Mouse (Mus musculus) ES-E14 (cell line): ENCODE data around the gene Hectd4. TPM values are rescaled to one million over a fixed set of nuclear protein-coding genes. Genes with fewer than 3 reads are reported as not detected.

Experiments used
- DNase-seq: peaks from one replicate; pipeline ENCODE4 v3.0.0-alpha.2; 2013; ENCODE audit warnings: low read depth, low spot score
- H3K27ac ChIP-seq: 2 replicates; pipeline ENCODE4 v1.5.1; 2012; ENCODE audit warnings: low read depth, mild to moderate bottlenecking, low read length, moderate library complexity, mixed read lengths; ENCODE audit not compliant: poor library complexity, insufficient read depth, severe bottlenecking
- H3K36me3 ChIP-seq: 2 replicates; pipeline ENCODE4 v1.6.1; 2012; ENCODE audit warnings: mild to moderate bottlenecking, low read length, moderate library complexity, mixed read lengths; ENCODE audit not compliant: control insufficient read depth, poor library complexity, insufficient read depth, severe bottlenecking
- H3K4me1 ChIP-seq, 2 experiments: fragments of 150-350 bp in 1 of 2; sonication (generic) in 1 of 2; 2 replicates each; pipeline ENCODE4 v1.6.1; 2012; ENCODE audit warnings: low read length in 2 of 2, mild to moderate bottlenecking in 1 of 2, mixed read lengths in 1 of 2; ENCODE audit not compliant: control insufficient read depth in 2 of 2, insufficient read depth in 2 of 2, poor library complexity in 1 of 2
- H3K4me3 ChIP-seq, 2 experiments: fragments of 150-350 bp in 1 of 2; sonication (generic) in 1 of 2; 2 replicates each; pipeline ENCODE4 v1.5.1; 2012; ENCODE audit warnings: low read length in 2 of 2, low read depth in 1 of 2, mild to moderate bottlenecking in 1 of 2, mixed read lengths in 1 of 2; ENCODE audit not compliant: insufficient read depth in 1 of 2, poor library complexity in 1 of 2, severe bottlenecking in 1 of 2
- H3K9ac ChIP-seq: 2 replicates; pipeline ENCODE4 v1.6.1; 2012; ENCODE audit warnings: low read depth, mild to moderate bottlenecking, low read length, mixed read lengths; ENCODE audit not compliant: poor library complexity, insufficient read depth, severe bottlenecking
- H3K9me3 ChIP-seq: fragments of 150-350 bp; sonication (generic); 2 replicates; pipeline ENCODE4 v1.6.1; 2012; ENCODE audit warnings: low read depth, mild to moderate bottlenecking, low read length; ENCODE audit not compliant: control insufficient read depth, insufficient read depth
- CHD2 ChIP-seq: IDR thresholded peaks from 2 replicates; pipeline ENCODE4 v1.6.1; 2014; ENCODE audit warnings: mild to moderate bottlenecking, low read depth, low read length, inconsistent platforms
- HCFC1 ChIP-seq: IDR thresholded peaks from 2 replicates; pipeline ENCODE4 v1.6.1; 2012; ENCODE audit warnings: low read length, inconsistent platforms, borderline replicate concordance; ENCODE audit not compliant: insufficient read depth
- MAFK ChIP-seq: IDR thresholded peaks from 2 replicates; pipeline ENCODE4 v1.6.1; 2014; ENCODE audit warnings: mild to moderate bottlenecking, low read depth, low read length, inconsistent platforms; ENCODE audit not compliant: insufficient read depth
- ZC3H11A ChIP-seq: IDR thresholded peaks from 2 replicates; pipeline ENCODE4 v1.6.1; 2012; ENCODE audit warnings: low read depth, mild to moderate bottlenecking, inconsistent platforms, low read length, borderline replicate concordance
- ZNF384 ChIP-seq: IDR thresholded peaks from 2 replicates; pipeline ENCODE4 v1.6.1; 2012; ENCODE audit warnings: low read depth, low read length, inconsistent platforms
- in situ Hi-C, 2 experiments: fragments of 600-800 bp; cut with MboI; formaldehyde crosslinking; loops; one replicate each; pipeline ENCODE4 v1.15.1; 2025; ENCODE audit warnings: low sequenced_read_pairs in 2 of 2, inconsistent platforms in 1 of 2; ENCODE audit not compliant: unreplicated experiment in 2 of 2
- total RNA-seq: library from RNA; depleted of rRNA; stranded (reverse); fragments of 300-350 nt; gene quantifications from 2 replicates; pipeline ENCODE4 v1.2.3, GENCODE M21; 2012

The Hectd4 gene
- total RNA-seq, 1 experiment, result 14.2 TPM

- in situ Hi-C loops, result no loop called here
- no peak for TF ChIP-seq CHD2
- TF ChIP-seq MAFK, result no peak
- TF ChIP-seq ZNF384, result no peak
- no peak for TF ChIP-seq HCFC1
- TF ChIP-seq ZC3H11A, result no peak
- Histone ChIP-seq H3K9ac (no peak overlapping the region), H3K4me3 (no peak overlapping the region), H3K9me3 (no peaks in the 10 kb centered on the region), H3K4me1 (0 out of 4 replicates have a peak, but pooled peaks cover 0 to 2% of the 10 kb centered on the region in 2 experiments), H3K27ac (no peak overlapping the region), H3K36me3 (no peaks in the 10 kb centered on the region)
- DNase-seq, result no peak
These were observed 10.8 kb downstream of the Hectd4 start for GRCm38 (mm10) chr5:121230811-121231210.

DNA sequence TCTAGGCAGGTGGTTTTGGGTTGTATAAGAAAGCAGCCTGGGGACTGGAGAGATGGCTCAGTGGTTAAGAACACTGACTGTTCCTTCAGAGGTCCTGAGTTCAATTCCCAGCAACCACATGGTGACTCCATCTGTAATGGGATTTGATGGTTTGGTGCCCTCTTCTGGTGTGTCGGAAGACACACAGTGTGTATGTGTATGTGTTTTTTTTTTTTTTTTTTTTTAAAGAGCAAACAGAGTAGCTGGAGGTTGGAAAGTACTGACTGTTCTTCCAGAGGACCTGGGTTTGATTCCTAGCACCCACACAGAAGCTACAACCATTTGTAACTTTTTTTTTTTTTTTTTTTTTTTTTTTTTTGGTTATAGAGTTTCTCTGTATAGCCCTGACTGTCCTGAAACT lies 12.8 kb downstream of the Hectd4 start:
- Histone ChIP-seq H3K9me3 (no peaks in the 10 kb centered on the region), H3K36me3 (no peaks in the 10 kb centered on the region), H3K9ac (no peak overlapping the region), H3K4me1 (0 out of 4 replicates have a peak, but pooled peaks cover 0 to 2% of the 10 kb centered on the region in 2 experiments), H3K4me3 (no peak overlapping the region), H3K27ac (no peak overlapping the region)
- TF ChIP-seq HCFC1, result no peak
- no peak for TF ChIP-seq ZC3H11A
- TF ChIP-seq CHD2, result no peak
- peak; percentile 93 for TF ChIP-seq ZNF384
- TF ChIP-seq MAFK, result no peak
- in situ Hi-C loops, result no loop called here
- no peak for DNase-seq

DNA sequence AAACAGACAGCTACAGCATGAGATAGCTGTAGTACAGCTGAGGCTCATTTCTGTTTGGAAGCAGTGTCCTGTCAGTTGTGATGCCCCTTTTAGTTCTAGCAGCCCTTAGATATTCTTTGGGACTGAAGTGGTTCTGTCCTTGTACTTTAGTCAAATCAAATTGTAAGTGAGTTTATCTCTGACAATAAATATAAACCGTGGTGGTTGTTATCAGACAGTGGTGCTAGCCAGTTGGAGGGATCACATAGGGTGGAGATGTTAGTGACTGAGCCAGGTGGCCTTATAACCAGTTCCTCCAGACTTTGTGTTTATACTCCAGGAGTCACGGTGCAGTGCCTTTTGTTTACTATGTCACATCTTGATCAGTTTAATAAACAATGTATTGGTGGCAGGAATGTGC lies 13.7 kb downstream of the Hectd4 start:
- H3K27ac ChIP-seq, result no peak overlapping the region
- in situ Hi-C loops, result no loop called here
- no peak overlapping the region for H3K4me3 ChIP-seq
- TF ChIP-seq MAFK (no peak), ZNF384 (no peak), CHD2 (no peak), HCFC1 (no peak), ZC3H11A (no peak)
- 0 out of 4 replicates have a peak, but pooled peaks cover 0 to 2% of the 10 kb centered on the region in 2 experiments for H3K4me1 ChIP-seq
- no peaks in the 10 kb centered on the region for H3K9me3 ChIP-seq
- H3K9ac ChIP-seq, result no peak overlapping the region
- no peaks in the 10 kb centered on the region for H3K36me3 ChIP-seq
- DNase-seq, result no peak

- Histone ChIP-seq H3K4me3 (no peak overlapping the region), H3K9ac (no peak overlapping the region), H3K36me3 (no peaks in the 10 kb centered on the region), H3K9me3 (no peaks in the 10 kb centered on the region), H3K27ac (no peak overlapping the region), H3K4me1 (no peaks in the 10 kb centered on the region)
- in situ Hi-C loops, result no loop called here
- DNase-seq, result no peak
- TF ChIP-seq ZNF384 (no peak), ZC3H11A (no peak), CHD2 (no peak), HCFC1 (no peak), MAFK (no peak)
These were observed 16.2 kb downstream of the Hectd4 start for GRCm38 (mm10) chr5:121236171-121236570.

GRCm38 (mm10) chr5:121238208-121238607 lies 18.2 kb downstream of the Hectd4 start:
- H3K36me3 ChIP-seq, result no peaks in the 10 kb centered on the region
- no peak overlapping the region for H3K9ac ChIP-seq
- no peak for DNase-seq
- no peak overlapping the region for H3K27ac ChIP-seq
- TF ChIP-seq ZNF384 (no peak), ZC3H11A (no peak), HCFC1 (no peak), MAFK (no peak), CHD2 (no peak)
- in situ Hi-C loops, result no loop called here
- H3K4me1 ChIP-seq, result no peaks in the 10 kb centered on the region
- H3K9me3 ChIP-seq, result no peaks in the 10 kb centered on the region
- H3K4me3 ChIP-seq, result no peak overlapping the region
